Mouse (Mus musculus) forebrain, embryonic 10.5 days (tissue): Measurements from ENCODE around the gene Cd300ld5. TPM values are rescaled to one million over a fixed set of nuclear protein-coding genes. Genes with fewer than 3 reads are reported as not detected.
A peak's percentile ranks its signal among the peaks of the same experiment; 100 is the strongest.
"Not testable (repeated sequence)": the region's sequence is repeated elsewhere in the genome, so short reads cannot be mapped to it uniquely, and the experiment has no call there.

Experiments
- DNase-seq: peaks from one replicate; pipeline ENCODE4 v3.0.0-alpha.2; 2017; ENCODE audit warnings: low spot score; ENCODE audit errors: extremely low spot score
- H3K27ac ChIP-seq: fragments of 300-500 bp; sonication (generic); 2 replicates; pipeline ENCODE4 v1.5.1; 2016; ENCODE audit warnings: mild to moderate bottlenecking
- H3K27me3 ChIP-seq: fragments of 300-500 bp; sonication (generic); 2 replicates; pipeline ENCODE4 v1.6.1; 2016; ENCODE audit warnings: mild to moderate bottlenecking; ENCODE audit not compliant: poor library complexity, severe bottlenecking
- H3K36me3 ChIP-seq: fragments of 300-500 bp; sonication (generic); replicated peaks from 2 replicates; pipeline ENCODE4 v1.6.1; 2016; ENCODE audit warnings: mild to moderate bottlenecking, moderate library complexity
- H3K4me1 ChIP-seq: fragments of 300-500 bp; sonication (generic); 2 replicates; pipeline ENCODE4 v1.6.1; 2016
- H3K4me3 ChIP-seq: fragments of 300-500 bp; sonication (generic); 2 replicates; pipeline ENCODE4 v1.5.1; 2016; ENCODE audit warnings: mild to moderate bottlenecking, moderate library complexity
- H3K9me3 ChIP-seq: fragments of 300-500 bp; sonication (generic); 2 replicates; pipeline ENCODE4 v1.6.1; 2016; ENCODE audit warnings: mild to moderate bottlenecking, moderate library complexity
- WGBS: fragments of 180-500 bp; shearing (Covaris S2); methylation state at CpG from one replicate; pipeline ENCODE4 v1.1.7; 2016; 5-methylcytosine and 5-hydroxymethylcytosine counted together
- polyA plus RNA-seq: library from polyadenylated mRNA; unstranded; fragments of >200 nt; fragmentation: Nextera tagmentation; extraction: Ambion mirVana; gene quantifications from 2 replicates; pipeline ENCODE4 v1.2.1, GENCODE M21; 2016

Cd300ld5 gene
- polyA plus RNA-seq: not detected in 2 replicates

- not testable (repeated sequence) for H3K4me3 ChIP-seq, H3K9me3 ChIP-seq, DNase-seq, H3K4me1 ChIP-seq, H3K27me3 ChIP-seq, H3K36me3 ChIP-seq, H3K27ac ChIP-seq
- WGBS: no CpG with 5 or more reads among the region's 6 CpGs
Observed at GRCm38 (mm10) chr11:115037669-115038068, at the start of gene Cd300ld5. Cd300ld5 (minus strand) TSS chr11:115037769.

- Histone ChIP-seq H3K4me3 (no peak overlapping the region), H3K9me3 (no peaks in the 10 kb centered on the region), H3K27me3 (peaks cover 34% of the 10 kb centered on the region), H3K36me3 (no peaks in the 10 kb centered on the region), H3K27ac (no peak overlapping the region), H3K4me1 (peaks cover 22% of the 10 kb centered on the region)
- DNase-seq: no peak
- WGBS: 72% methylated on average over 7 of the region's 7 CpGs
Observed at GRCm38 (mm10) chr11:115086213-115086612, 48.6 kb upstream of the Cd300ld5 start.

GRCm38 (mm10) chr11:115085064-115085463 lies 47.5 kb upstream of the Cd300ld5 start:
- peaks cover 21% of the 10 kb centered on the region for H3K4me1 ChIP-seq
- peaks cover 23% of the 10 kb centered on the region for H3K27me3 ChIP-seq
- H3K9me3 ChIP-seq: no peaks in the 10 kb centered on the region
- WGBS: 66% methylated on average over 8 of the region's 8 CpGs
- H3K4me3 ChIP-seq: no peak overlapping the region
- H3K27ac ChIP-seq: no peak overlapping the region
- no peaks in the 10 kb centered on the region for H3K36me3 ChIP-seq
- no peak for DNase-seq

- WGBS: 39% methylated on average over 12 of the region's 12 CpGs
Observed at GRCm38 (mm10) chr11:115084595-115084994, 47.0 kb upstream of the Cd300ld5 start.

GRCm38 (mm10) chr11:115083376-115084139 lies 46.0 kb upstream of the Cd300ld5 start:
- H3K36me3 ChIP-seq: no peaks in the 10 kb centered on the region
- H3K27ac ChIP-seq: no peak overlapping the region
- WGBS: 47% methylated on average over 18 of the region's 18 CpGs
- H3K4me3 ChIP-seq: no peak overlapping the region
- no peaks in the 10 kb centered on the region for H3K9me3 ChIP-seq
- peaks cover 20% of the 10 kb centered on the region for H3K27me3 ChIP-seq
- H3K4me1 ChIP-seq: peaks cover 21% of the 10 kb centered on the region
- peak; percentile 73 for DNase-seq

More at GRCm38 (mm10) chr11:115084595-115084994, 47.0 kb upstream of the Cd300ld5 start:
- no peaks in the 10 kb centered on the region for H3K36me3 ChIP-seq
- no peak for DNase-seq
- no peak overlapping the region for H3K4me3 ChIP-seq
- H3K27ac ChIP-seq: no peak overlapping the region
- no peaks in the 10 kb centered on the region for H3K9me3 ChIP-seq
- peaks cover 20% of the 10 kb centered on the region for H3K27me3 ChIP-seq
- peaks cover 21% of the 10 kb centered on the region for H3K4me1 ChIP-seq

GRCm38 (mm10) chr11:115082196-115082595 lies 44.6 kb upstream of the Cd300ld5 start:
- H3K27ac ChIP-seq: no peak overlapping the region
- no peak for DNase-seq
- H3K9me3 ChIP-seq: no peaks in the 10 kb centered on the region
- H3K4me1 ChIP-seq: peaks cover 17% of the 10 kb centered on the region
- no peak overlapping the region for H3K4me3 ChIP-seq
- WGBS: 84% methylated on average over 6 of the region's 6 CpGs
- H3K36me3 ChIP-seq: no peaks in the 10 kb centered on the region
- peaks cover 20% of the 10 kb centered on the region for H3K27me3 ChIP-seq

- no peak for DNase-seq
- 70% methylated on average over 3 of the region's 3 CpGs for WGBS
- H3K27ac ChIP-seq: no peak overlapping the region
Observed at GRCm38 (mm10) chr11:115081373-115081772, 43.8 kb upstream of the Cd300ld5 start.

GRCm38 (mm10) chr11:115080886-115081285 lies 43.3 kb upstream of the Cd300ld5 start:
- Histone ChIP-seq H3K36me3 (no peaks in the 10 kb centered on the region), H3K4me1 (peaks cover 17% of the 10 kb centered on the region), H3K27ac (no peak overlapping the region), H3K4me3 (no peak overlapping the region), H3K9me3 (no peaks in the 10 kb centered on the region), H3K27me3 (peaks cover 20% of the 10 kb centered on the region)
- 37% methylated on average over 13 of the region's 13 CpGs for WGBS
- DNase-seq: peak; percentile 30

More at GRCm38 (mm10) chr11:115081373-115081772, 43.8 kb upstream of the Cd300ld5 start:
- no peaks in the 10 kb centered on the region for H3K9me3 ChIP-seq
- H3K27me3 ChIP-seq: peaks cover 20% of the 10 kb centered on the region
- no peaks in the 10 kb centered on the region for H3K36me3 ChIP-seq
- no peak overlapping the region for H3K4me3 ChIP-seq
- H3K4me1 ChIP-seq: peaks cover 17% of the 10 kb centered on the region

- Histone ChIP-seq H3K27me3 (peaks cover 14% of the 10 kb centered on the region), H3K27ac (no peak overlapping the region), H3K4me1 (0 out of 2 replicates have a peak, but pooled peaks cover 4% of the 10 kb centered on the region), H3K4me3 (no peak overlapping the region), H3K36me3 (no peaks in the 10 kb centered on the region), H3K9me3 (no peaks in the 10 kb centered on the region)
- DNase-seq: no peak
- WGBS: 86% methylated on average over 5 of the region's 5 CpGs
Observed at GRCm38 (mm10) chr11:115078680-115079079, 41.1 kb upstream of the Cd300ld5 start.

- no peak for DNase-seq
- WGBS: 94% methylated on average over 1 of the region's 1 CpGs
- H3K27me3 ChIP-seq: peaks cover 21% of the 10 kb centered on the region
- H3K27ac ChIP-seq: no peak overlapping the region
- no peak overlapping the region for H3K4me3 ChIP-seq
- H3K9me3 ChIP-seq: no peaks in the 10 kb centered on the region
- H3K4me1 ChIP-seq: peaks cover 4% of the 10 kb centered on the region
- H3K36me3 ChIP-seq: no peaks in the 10 kb centered on the region
Observed at GRCm38 (mm10) chr11:115077436-115077835, 39.9 kb upstream of the Cd300ld5 start.

GRCm38 (mm10) chr11:115075859-115076258 lies 38.3 kb upstream of the Cd300ld5 start:
- H3K27me3 ChIP-seq: peaks cover 25% of the 10 kb centered on the region
- H3K4me3 ChIP-seq: no peak overlapping the region
- no peaks in the 10 kb centered on the region for H3K9me3 ChIP-seq
- no peak overlapping the region for H3K27ac ChIP-seq
- H3K36me3 ChIP-seq: no peaks in the 10 kb centered on the region
- WGBS: 88% methylated on average over 5 of the region's 5 CpGs
- DNase-seq: no peak
- H3K4me1 ChIP-seq: peaks cover 19% of the 10 kb centered on the region

- 81% methylated on average over 7 of the region's 7 CpGs for WGBS
- H3K27ac ChIP-seq: no peak overlapping the region
- no peaks in the 10 kb centered on the region for H3K36me3 ChIP-seq
- H3K4me3 ChIP-seq: no peak overlapping the region
- H3K9me3 ChIP-seq: no peaks in the 10 kb centered on the region
- H3K27me3 ChIP-seq: peaks cover 28% of the 10 kb centered on the region
- peaks cover 24% of the 10 kb centered on the region for H3K4me1 ChIP-seq
- no peak for DNase-seq
Observed at GRCm38 (mm10) chr11:115075407-115075806, 37.8 kb upstream of the Cd300ld5 start.

- Histone ChIP-seq H3K4me3 (no peak overlapping the region), H3K9me3 (no peaks in the 10 kb centered on the region), H3K4me1 (peaks cover 30% of the 10 kb centered on the region), H3K27ac (0 out of 2 replicates have a peak overlapping the region, but pooled peaks have one; percentile 25), H3K27me3 (peaks cover 48% of the 10 kb centered on the region), H3K36me3 (no peaks in the 10 kb centered on the region)
- 81% methylated on average over 5 of the region's 5 CpGs for WGBS
- DNase-seq: no peak
Observed at GRCm38 (mm10) chr11:115073002-115073401, 35.4 kb upstream of the Cd300ld5 start.
